Mouse (Mus musculus) heart, postnatal 10 days (tissue): ENCODE data around the gene Znrf3. TPM values are rescaled to one million over a fixed set of nuclear protein-coding genes. Genes with fewer than 3 reads are reported as not detected.
A peak's percentile ranks its signal among the peaks of the same experiment; 100 is the strongest.

ENCODE experiments used
- DNase-seq, 2 experiments: peaks; one replicate each; pipeline ENCODE4 v3.0.0; 2021
- intact Hi-C: fragments of 180-260 bp; cut with DNase I; formaldehyde crosslinking; loops from one replicate; pipeline ENCODE4 v1.15.1; 2025
- total RNA-seq, 2 experiments: library from RNA; stranded (reverse); gene quantifications; 2 replicates each; pipeline ENCODE4 v1.2.3; 2021

Znrf3 gene
- total RNA-seq, 2 experiments from 2014 or later, result 11.9 to 14.7 TPM

- intact Hi-C loops, result no loop called here
- DNase-seq, result no peak
These were observed 167.2 kb downstream of the Znrf3 start for GRCm38 (mm10) chr11:5277307-5277971.

- intact Hi-C loops, result no loop called here
- no peak for DNase-seq
These were observed 169.4 kb downstream of the Znrf3 start for GRCm38 (mm10) chr11:5275216-5275615.

GRCm38 (mm10) chr11:5272536-5273234, 172.0 kb downstream of the Znrf3 start:
- intact Hi-C loops, result loop anchor here (5.0 kb wide), 1 partner anchor 155 kb away; no protein-coding TSS in a partner anchor

GRCm38 (mm10) chr11:5272066-5272360, 172.6 kb downstream of the Znrf3 start:
- no peak for DNase-seq
- intact Hi-C loops, result loop anchor here (5.0 kb wide), 1 partner anchor 155 kb away; no protein-coding TSS in a partner anchor

More at GRCm38 (mm10) chr11:5272536-5273234, 172.0 kb downstream of the Znrf3 start:
- DNase-seq, result no peak

- no peak for DNase-seq
- intact Hi-C loops, result loop anchor here (5.0 kb wide), 1 partner anchor 154 kb away; no protein-coding TSS in a partner anchor
These were observed 173.2 kb downstream of the Znrf3 start for GRCm38 (mm10) chr11:5271274-5272065.

- DNase-seq, result no peak
- intact Hi-C loops, result loop anchor here (5.0 kb wide), 1 partner anchor 153 kb away; no protein-coding TSS in a partner anchor
These were observed 174.7 kb downstream of the Znrf3 start for GRCm38 (mm10) chr11:5269846-5270461.

GRCm38 (mm10) chr11:5265764-5266163, 178.9 kb downstream of the Znrf3 start:
- intact Hi-C loops, result no loop called here
- DNase-seq, result peak; percentile 51 to 59

GRCm38 (mm10) chr11:5263078-5263730, 181.4 kb downstream of the Znrf3 start:
- DNase-seq, result no peak
- intact Hi-C loops, result no loop called here

- intact Hi-C loops, result loop anchor here (2.0 kb wide), 1 partner anchor 17 kb away; no protein-coding TSS in a partner anchor
- peak; percentile 94 for DNase-seq
These were observed 182.9 kb downstream of the Znrf3 start, which contains the start of gene Kremen1 for GRCm38 (mm10) chr11:5261508-5262392. Kremen1 (minus strand) TSS chr11:5261558.

GRCm38 (mm10) chr11:5260942-5261459, 183.6 kb downstream of the Znrf3 start:
- intact Hi-C loops, result loop anchor here (2.0 kb wide), 1 partner anchor 16 kb away; no protein-coding TSS in a partner anchor
- DNase-seq, result peak; percentile 64 to 72

GRCm38 (mm10) chr11:5259944-5260598, 184.6 kb downstream of the Znrf3 start:
- intact Hi-C loops, result loop anchor here (2.0 kb wide), 1 partner anchor 15 kb away; no protein-coding TSS in a partner anchor
- DNase-seq, result peak in 1 of 2 experiments; percentile 29

- no peak for DNase-seq
- intact Hi-C loops, result no loop called here
These were observed 186.6 kb downstream of the Znrf3 start for GRCm38 (mm10) chr11:5258036-5258435.

GRCm38 (mm10) chr11:5257151-5257862, 187.3 kb downstream of the Znrf3 start:
- DNase-seq, result no peak
- intact Hi-C loops, result no loop called here

GRCm38 (mm10) chr11:5255509-5256014, 189.1 kb downstream of the Znrf3 start:
- intact Hi-C loops, result no loop called here

GRCm38 (mm10) chr11:5254016-5254415, 190.6 kb downstream of the Znrf3 start:
- intact Hi-C loops, result no loop called here

More at GRCm38 (mm10) chr11:5255509-5256014, 189.1 kb downstream of the Znrf3 start:
- DNase-seq, result no peak

GRCm38 (mm10) chr11:5253528-5253927, 191.1 kb downstream of the Znrf3 start:
- DNase-seq, result no peak
- intact Hi-C loops, result no loop called here

More at GRCm38 (mm10) chr11:5254016-5254415, 190.6 kb downstream of the Znrf3 start:
- DNase-seq, result no peak

- DNase-seq, result no peak
- intact Hi-C loops, result no loop called here
These were observed 191.9 kb downstream of the Znrf3 start for GRCm38 (mm10) chr11:5252727-5253126.
